ENCODE assay signal across 10 mouse cellular contexts in genomic region chr5:118476597-118476996, GRCm38 (mm10).
DNase-seq lines count a peak whose midpoint lies in the region; ATAC-seq and TF ChIP-seq lines count a peak whose summit lies in the region.
"Had no signal": no experiment of that assay in that cellular context is flagged by ENCODE, and none has a peak within 500 bp of the region (broad histone marks: within the 10 kb centered on the region; RNA-seq: fewer than 3 reads in every experiment).

No protein-coding gene starts in this region.

- 77% methylated on average over 5 of the region's 5 CpGs for WGBS in hindbrain, embryonic 11.5 days
- 85% methylated on average over 5 of the region's 5 CpGs for WGBS in midbrain, embryonic 15.5 days

- H3K4me1 ChIP-seq in CH12.LX (ENCODE audit: control insufficient read depth in 1 of 2, insufficient read depth in 2 of 2) = peaks cover 21 to 53% of the 10 kb centered on the region in 2 experiments
- H3K4me1 ChIP-seq in hindbrain, embryonic 11.5 days (replicated peaks; ENCODE audit: control insufficient read depth, insufficient read depth, low read length) = no peaks in the 10 kb centered on the region
- peaks cover 6% of the 10 kb centered on the region for H3K4me1 ChIP-seq in midbrain, embryonic 15.5 days

- no peak overlapping the region for H3K27ac ChIP-seq in CH12.LX (ENCODE audit: insufficient read depth, low read depth)
- no peak overlapping the region for H3K27ac ChIP-seq in hindbrain, embryonic 11.5 days (ENCODE audit: low read depth, low read length)
- no peak overlapping the region for H3K27ac ChIP-seq in midbrain, embryonic 15.5 days

- in situ Hi-C loops in CH12.LX (cut with MboI; ENCODE audit: low pct_ligation_motif_present, low pct_unique_long_range_greater_than_20kb, low sequenced_read_pairs) = no loop called here

- ATAC-seq in megakaryocyte progenitor cell, adult 5-6 weeks (replicated peaks; ENCODE audit: poor library complexity) = peak; percentile 54
- no peak for ATAC-seq in hindbrain, embryonic 11.5 days (ENCODE audit: low FRiP score)
- no peak for ATAC-seq in midbrain, embryonic 15.5 days (replicated peaks)

- intact Hi-C loops in gastrocnemius, postnatal 14 days (cut with DNase I; ENCODE audit: low total_unique reads) = no loop called here

- no peak overlapping the region for H3K4me3 ChIP-seq in CH12.LX (replicated peaks in 1 of 3; ENCODE audit: low read depth in 2 of 3, low read length in 2 of 3, poor library complexity in 1 of 3)
- no peak overlapping the region for H3K4me3 ChIP-seq in hindbrain, embryonic 11.5 days (ENCODE audit: low read depth, low read length)
- H3K4me3 ChIP-seq in midbrain, embryonic 15.5 days = no peak overlapping the region
- H3K4me3 ChIP-seq: embryonic facial prominence, embryonic 15.5 days; hindbrain, embryonic 10.5 days had no signal

- TF ChIP-seq POLR2A in CH12.LX (IDR thresholded peaks at IDR 0.05; ENCODE audit: low read depth, low read length) = no peak

- dilution Hi-C loops in CH12.LX (cut with MboI; ENCODE audit: extremely low pct_ligation_motif_present, extremely low pct_unique_long_range_greater_than_20kb, low sequenced_read_pairs) = no loop called here

- no peak overlapping the region for H3K9ac ChIP-seq in CH12.LX (ENCODE audit: insufficient read depth, low read depth)
- no peak overlapping the region for H3K9ac ChIP-seq in hindbrain, embryonic 11.5 days (ENCODE audit: low read depth, low read length)
- no peak overlapping the region for H3K9ac ChIP-seq in midbrain, embryonic 15.5 days
- H3K9ac ChIP-seq: embryonic facial prominence, embryonic 15.5 days had no signal

- H3K4me2 ChIP-seq in CH12.LX (ENCODE audit: insufficient read depth, low read depth, poor library complexity, severe bottlenecking) = no peak overlapping the region
- H3K4me2 ChIP-seq in hindbrain, embryonic 11.5 days (replicated peaks; ENCODE audit: low read depth, low read length) = no peak overlapping the region
- no peak overlapping the region for H3K4me2 ChIP-seq in midbrain, embryonic 15.5 days
- H3K4me2 ChIP-seq: embryonic facial prominence, embryonic 15.5 days had no signal

- no peak for TF ChIP-seq CTCF in CH12.LX (conservative IDR thresholded peaks at IDR 0.05 in 1 of 2, IDR thresholded peaks at IDR 0.05 in 1 of 2; ENCODE audit: low read depth in 2 of 2, low read length in 2 of 2)

- no peaks in the 10 kb centered on the region for H3K79me2 ChIP-seq in CH12.LX (replicated peaks; ENCODE audit: control insufficient read depth, extremely low read depth, insufficient read depth, poor library complexity, severe bottlenecking)

- H3K27me3 ChIP-seq in CH12.LX (replicated peaks) = no peaks in the 10 kb centered on the region
- H3K27me3 ChIP-seq in hindbrain, embryonic 11.5 days (ENCODE audit: control insufficient read depth, insufficient read depth, low read length) = no peaks in the 10 kb centered on the region
- no peaks in the 10 kb centered on the region; the same call in 1 of the 2 replicates for H3K27me3 ChIP-seq in midbrain, embryonic 15.5 days (replicated peaks)
- H3K27me3 ChIP-seq: embryonic facial prominence, embryonic 15.5 days had no signal

- TF ChIP-seq EP300 in CH12.LX (IDR thresholded peaks at IDR 0.05; ENCODE audit: low read length) = no peak

- DNase-seq in CH12.LX (ENCODE audit: extremely low read depth) = no peak
- peak; percentile 62 for DNase-seq in gastrocnemius, postnatal 14 days
- peak; percentile 70 for DNase-seq in heart, postnatal 4 days
- no peak for DNase-seq in hindbrain, embryonic 11.5 days (ENCODE audit: low spot score)
- no peak for DNase-seq in kidney, adult 8-10 months
- DNase-seq in c-Kit-positive CD71-positive TER-119-positive erythroid progenitor cells, embryonic 14.5 days (ENCODE audit: low spot score) = no peak

- no peak for TF ChIP-seq RAD21 in CH12.LX (IDR thresholded peaks at IDR 0.05; ENCODE audit: low read depth, low read length)

- no peaks in the 10 kb centered on the region for H3K36me3 ChIP-seq in CH12.LX (replicated peaks in 1 of 2; ENCODE audit: control insufficient read depth in 1 of 2, insufficient read depth in 1 of 2, low read length in 1 of 2)
- no peaks in the 10 kb centered on the region for H3K36me3 ChIP-seq in hindbrain, embryonic 11.5 days (ENCODE audit: control insufficient read depth, insufficient read depth, low read length)
- H3K36me3 ChIP-seq in midbrain, embryonic 15.5 days (replicated peaks) = no peaks in the 10 kb centered on the region
- H3K36me3 ChIP-seq: embryonic facial prominence, embryonic 15.5 days; hindbrain, embryonic 10.5 days had no signal

- H3K9me3 ChIP-seq in CH12.LX (replicated peaks; ENCODE audit: low read length) = no peaks in the 10 kb centered on the region
- no peaks in the 10 kb centered on the region for H3K9me3 ChIP-seq in hindbrain, embryonic 11.5 days (ENCODE audit: control insufficient read depth, low read length)
- H3K9me3 ChIP-seq in midbrain, embryonic 15.5 days = no peaks in the 10 kb centered on the region
- H3K9me3 ChIP-seq: embryonic facial prominence, embryonic 15.5 days; hindbrain, embryonic 10.5 days had no signal

TF ChIP-seq in CH12.LX, 34 proteins besides CTCF, POLR2A, EP300 and RAD21:
- no peak for TF ChIP-seq ZMIZ1 (IDR thresholded peaks at IDR 0.05; ENCODE audit: low read depth, low read length)
- TF ChIP-seq BHLHE40 (IDR thresholded peaks at IDR 0.05; ENCODE audit: low read depth, low read length) = 0 out of 2 replicates have a peak, but pooled peaks have one; percentile 26
- 0 out of 2 replicates have a peak, but pooled peaks have one; percentile 10 for TF ChIP-seq MEF2A (IDR thresholded peaks at IDR 0.05; ENCODE audit: borderline replicate concordance, low read depth, low read length)
- 0 out of 2 replicates have a peak, but pooled peaks have one; percentile 21 for TF ChIP-seq ETS1 (conservative IDR thresholded peaks at IDR 0.05; ENCODE audit: low read depth, low read length)

Comparison
In these comparisons a context has a peak if more than half of its experiments do, and no peak if none do; other contexts are left out.
1. DNase-seq: peak in gastrocnemius, postnatal 14 days (single experiment) and heart, postnatal 4 days (single experiment); none in CH12.LX (single experiment), hindbrain, embryonic 11.5 days (single experiment), kidney, adult 8-10 months (0 of 2) and c-Kit-positive CD71-positive TER-119-positive erythroid progenitor cells, embryonic 14.5 days (single experiment).